ENCODE assay signal across 14 mouse cellular contexts in the genomic region with DNA sequence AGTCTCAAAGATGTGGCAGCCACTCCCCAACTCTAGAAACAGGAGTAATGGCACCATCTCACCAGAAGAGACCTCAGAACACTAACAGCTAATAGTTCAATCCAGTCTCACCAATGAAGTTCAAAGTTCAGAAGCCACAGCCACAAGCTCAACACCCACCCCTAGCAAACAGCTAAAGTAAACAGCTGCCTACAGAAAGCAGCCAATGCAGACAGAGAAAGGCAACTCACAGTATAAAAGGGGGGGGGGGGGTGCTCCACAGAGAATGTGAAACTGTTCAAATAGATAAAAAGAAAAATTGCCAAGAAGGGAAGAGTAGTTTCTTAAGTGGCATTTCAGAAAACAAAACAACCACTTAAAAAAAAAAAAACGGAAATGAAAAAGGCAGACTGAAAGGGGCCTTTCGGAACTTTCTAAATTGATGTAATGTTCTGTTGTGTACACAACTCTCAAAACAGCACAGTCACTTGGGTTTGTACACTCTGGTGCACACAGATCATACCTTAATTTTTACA. TPM values are rescaled to one million over a fixed set of nuclear protein-coding genes. Genes with fewer than 3 reads are reported as not detected.
A peak's percentile ranks its signal among the peaks of the same experiment; 100 is the strongest.
DNase-seq lines count a peak whose midpoint lies in the region; ATAC-seq and TF ChIP-seq lines count a peak whose summit lies in the region.
"Had no signal": no experiment of that assay in that cellular context is flagged by ENCODE, and none has a peak within 500 bp of the region (broad histone marks: within the 10 kb centered on the region; RNA-seq: fewer than 3 reads in every experiment).

No protein-coding gene starts in this region.

- no peaks in the 10 kb centered on the region for H3K9me3 ChIP-seq in heart, embryonic 16.5 days (replicated peaks; ENCODE audit: control insufficient read depth, low read length)
- no peaks in the 10 kb centered on the region for H3K9me3 ChIP-seq in liver, postnatal 0 days (ENCODE audit: low read length)
- H3K9me3 ChIP-seq in midbrain, embryonic 10.5 days (replicated peaks), result no peaks in the 10 kb centered on the region
- H3K9me3 ChIP-seq: heart, embryonic 15.5 days had no signal

- 0 out of 2 replicates have a peak, but pooled peaks have one; percentile 25 for TF ChIP-seq CTCF in liver, postnatal 0 days (IDR thresholded peaks at IDR 0.05; ENCODE audit: low read depth)

- 74% methylated on average over 2 of the region's 2 CpGs for WGBS in heart, embryonic 16.5 days
- WGBS in liver, postnatal 0 days (ENCODE audit: insufficient replicate concordance), result 34% methylated on average over 2 of the region's 2 CpGs
- WGBS in midbrain, embryonic 10.5 days, result 93% methylated on average over 2 of the region's 2 CpGs

- TF ChIP-seq EP300 in liver, postnatal 0 days (IDR thresholded peaks at IDR 0.05; ENCODE audit: low read depth), result 0 out of 2 replicates have a peak, but pooled peaks have one; percentile 9

- intact Hi-C loops in left cerebral cortex, postnatal 25 days (cut with DNase I), result no loop called here

- no peaks in the 10 kb centered on the region for H3K36me3 ChIP-seq in heart, embryonic 16.5 days (ENCODE audit: control insufficient read depth, insufficient read depth)
- H3K36me3 ChIP-seq in liver, postnatal 0 days (replicated peaks; ENCODE audit: insufficient read depth, low read length), result no peaks in the 10 kb centered on the region
- H3K36me3 ChIP-seq in midbrain, embryonic 10.5 days, result no peaks in the 10 kb centered on the region
- H3K36me3 ChIP-seq: heart, embryonic 15.5 days had no signal

- no peak overlapping the region for H3K4me3 ChIP-seq in heart, embryonic 16.5 days (ENCODE audit: low read length)
- no peak overlapping the region for H3K4me3 ChIP-seq in liver, postnatal 0 days (ENCODE audit: low read depth, low read length)
- H3K4me3 ChIP-seq in midbrain, embryonic 10.5 days, result no peak overlapping the region
- H3K4me3 ChIP-seq: heart, embryonic 15.5 days; myocyte had no signal

- no peaks in the 10 kb centered on the region for H3K27me3 ChIP-seq in heart, embryonic 16.5 days (ENCODE audit: control insufficient read depth, insufficient read depth, low read length)
- H3K27me3 ChIP-seq in liver, postnatal 0 days (ENCODE audit: insufficient read depth, low read length), result no peaks in the 10 kb centered on the region
- no peaks in the 10 kb centered on the region for H3K27me3 ChIP-seq in midbrain, embryonic 10.5 days (ENCODE audit: low read depth, poor library complexity, severe bottlenecking)
- H3K27me3 ChIP-seq: heart, embryonic 15.5 days had no signal

- no peak overlapping the region for H3K9ac ChIP-seq in heart, embryonic 16.5 days (ENCODE audit: low read length)
- H3K9ac ChIP-seq in liver, postnatal 0 days (replicated peaks), result no peak overlapping the region
- H3K9ac ChIP-seq: heart, embryonic 15.5 days had no signal

- H3K4me1 ChIP-seq in heart, embryonic 16.5 days (ENCODE audit: control insufficient read depth, insufficient read depth, low read length), result peaks cover 16% of the 10 kb centered on the region
- peaks cover 57% of the 10 kb centered on the region for H3K4me1 ChIP-seq in liver, postnatal 0 days (ENCODE audit: insufficient read depth)
- H3K4me1 ChIP-seq in midbrain, embryonic 10.5 days, result no peaks in the 10 kb centered on the region

- H3K4me2 ChIP-seq in heart, embryonic 16.5 days (ENCODE audit: low read depth, low read length), result no peak overlapping the region
- H3K4me2 ChIP-seq in liver, postnatal 0 days (ENCODE audit: low read depth, low read length), result 0 out of 2 replicates have a peak overlapping the region, but pooled peaks have one; percentile 0
- H3K4me2 ChIP-seq: heart, embryonic 15.5 days had no signal

- no peak for ATAC-seq in heart, embryonic 16.5 days (replicated peaks; ENCODE audit: extremely low read depth, insufficient read depth, low FRiP score)
- peak; percentile 36 for ATAC-seq in granulocyte monocyte progenitor cell, adult 5-6 weeks (replicated peaks; ENCODE audit: poor library complexity, severe bottlenecking)
- ATAC-seq in liver, postnatal 0 days, result peak; percentile 95

- DNase-seq in heart, adult 9 months (ENCODE audit: low spot score in 2 of 2), result no peak
- DNase-seq in CD4-positive helper T cell, adult 2 months (ENCODE audit: low read depth, low spot score), result peak; percentile 81
- DNase-seq in liver, postnatal 0 days, result no peak
- DNase-seq in B cell, adult 2 months, result no peak
- no peak for DNase-seq in midbrain, embryonic 10.5 days (ENCODE audit: low spot score)
- DNase-seq in left cerebral cortex, postnatal 25 days (ENCODE audit: low spot score in 2 of 2), result no peak
- DNase-seq: adrenal gland, postnatal 36 days; cerebellum, adult 11-12 months; lung, postnatal 4 days; thymus, postnatal 4 days had no signal

- H3K27ac ChIP-seq in heart, embryonic 16.5 days (ENCODE audit: low read length), result peak overlapping the region; percentile 36; the same call in 1 of the 2 replicates
- peak overlapping the region; percentile 73 for H3K27ac ChIP-seq in liver, postnatal 0 days (ENCODE audit: low read depth)
- no peak overlapping the region for H3K27ac ChIP-seq in midbrain, embryonic 10.5 days (replicated peaks)
- H3K27ac ChIP-seq: heart, embryonic 15.5 days had no signal

RNA-seq across cellular contexts. Expression of a gene that starts 48.0 kb away (rescaled TPM):
- 63.3 and 65.7 TPM in 2 replicates for polyA plus RNA-seq in heart, embryonic 16.5 days (2015; fragmentation: Nextera tagmentation; extraction: Ambion mirVana)
- 46.7 and 47.4 TPM in 2 replicates for total RNA-seq in granulocyte monocyte progenitor cell, adult 5-6 weeks (2014; fragmentation: Nextera tagmentation)
- 52.4 and 57.7 TPM in 2 replicates for total RNA-seq in granulocyte monocyte progenitor cell, adult 5-6 weeks (2017)
- 33.9 and 51.2 TPM in 2 replicates for polyA plus RNA-seq in liver, postnatal 0 days (2015; fragmentation: Nextera tagmentation; extraction: Ambion mirVana)
- polyA plus RNA-seq in midbrain, embryonic 10.5 days (2016; fragmentation: Nextera tagmentation; extraction: Ambion mirVana), result 42.3 and 48.6 TPM in 2 replicates
- total RNA-seq in left cerebral cortex, postnatal 25 days (2021), result 100 to 1,000 TPM; 122 to 124 TPM
